Mouse (Mus musculus) lung, embryonic 15.5 days (tissue): ENCODE measurements around the gene Nepro. TPM values are rescaled to one million over a fixed set of nuclear protein-coding genes. Genes with fewer than 3 reads are reported as not detected.

Experiments
- ATAC-seq: fragments of 200-750 bp; cut with Nextera tagmentation; 2 replicates; pipeline ENCODE4 v1.8.0; 2017; ENCODE audit warnings: moderate number of reproducible peaks, borderline replicate concordance; ENCODE audit not compliant: low FRiP score, low TSS enrichment; ENCODE audit errors: extremely low read depth
- H3K27ac ChIP-seq: fragments of 300-500 bp; sonication (generic); 2 replicates; pipeline ENCODE4 v1.5.1; 2015; ENCODE audit warnings: moderate library complexity, mild to moderate bottlenecking, inconsistent platforms
- H3K27me3 ChIP-seq: fragments of 300-500 bp; sonication (generic); 2 replicates; pipeline ENCODE4 v1.6.1; 2015; ENCODE audit warnings: inconsistent platforms
- H3K36me3 ChIP-seq: fragments of 300-500 bp; sonication (generic); 2 replicates; pipeline ENCODE4 v1.6.1; 2015; ENCODE audit warnings: inconsistent platforms
- H3K4me1 ChIP-seq: fragments of 300-500 bp; sonication (generic); 2 replicates; pipeline ENCODE4 v1.6.1; 2015; ENCODE audit warnings: inconsistent platforms
- H3K4me2 ChIP-seq: fragments of 300-500 bp; sonication (generic); 2 replicates; pipeline ENCODE4 v1.6.1; 2015; ENCODE audit warnings: inconsistent platforms, mild to moderate bottlenecking, moderate library complexity
- H3K4me3 ChIP-seq: fragments of 300-500 bp; sonication (generic); 2 replicates; pipeline ENCODE4 v1.5.1; 2015; ENCODE audit warnings: mild to moderate bottlenecking, inconsistent platforms
- H3K9ac ChIP-seq: fragments of 300-500 bp; sonication (generic); 2 replicates; pipeline ENCODE4 v1.6.1; 2015; ENCODE audit warnings: inconsistent platforms
- H3K9me3 ChIP-seq: fragments of 300-500 bp; sonication (generic); 2 replicates; pipeline ENCODE4 v1.6.1; 2016; ENCODE audit warnings: inconsistent platforms
- WGBS: fragments of 180-500 bp; shearing (Covaris S2); methylation state at CpG from one replicate; pipeline ENCODE4 v1.1.7; 2015; 5-methylcytosine and 5-hydroxymethylcytosine counted together
- polyA plus RNA-seq: library from polyadenylated mRNA; unstranded; fragments of >200 nt; fragmentation: Nextera tagmentation; extraction: Ambion mirVana; gene quantifications from 2 replicates; pipeline ENCODE4 v1.2.1, GENCODE M21; 2015

Nepro gene
- polyA plus RNA-seq, 1 experiment from 2014 or later: 9.5 TPM

DNA sequence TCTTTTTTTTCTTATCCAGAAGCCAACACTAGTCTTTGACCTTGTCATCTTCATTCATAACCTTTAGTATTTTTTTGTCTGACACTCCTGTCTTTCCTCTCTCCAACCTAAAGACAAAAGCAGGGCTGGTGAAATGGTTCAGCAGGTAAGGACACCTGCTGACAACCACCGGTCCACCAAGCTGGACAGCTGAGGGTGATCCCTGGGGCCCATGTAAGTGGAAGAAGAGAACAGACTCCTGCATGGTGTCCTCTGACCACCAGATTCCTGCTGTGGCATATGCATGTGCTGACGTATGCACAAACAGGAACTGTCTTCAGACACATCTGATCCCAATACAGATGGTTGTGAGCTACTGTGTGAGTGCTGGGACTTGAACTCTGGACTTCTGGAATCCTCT, 33.0 kb upstream of the Nepro start:
- no peak overlapping the region for H3K9ac ChIP-seq
- H3K4me2 ChIP-seq: peak overlapping the region; percentile 42; the same call in 1 of the 2 replicates
- WGBS: 65% methylated on average over 2 of the region's 2 CpGs
- peaks cover 32% of the 10 kb centered on the region for H3K4me1 ChIP-seq
- H3K27me3 ChIP-seq: no peaks in the 10 kb centered on the region
- no peaks in the 10 kb centered on the region for H3K9me3 ChIP-seq
- no peaks in the 10 kb centered on the region for H3K36me3 ChIP-seq
- H3K4me3 ChIP-seq: no peak overlapping the region
- ATAC-seq: no peak
- peak overlapping the region; percentile 73 for H3K27ac ChIP-seq

GRCm38 (mm10) chr16:44691561-44692141, 32.5 kb upstream of the Nepro start:
- Histone ChIP-seq H3K36me3 (no peaks in the 10 kb centered on the region), H3K27me3 (no peaks in the 10 kb centered on the region), H3K4me3 (peak overlapping the region; percentile 1; the same call in 1 of the 2 replicates), H3K27ac (peak overlapping the region; percentile 73), H3K4me2 (peak overlapping the region; percentile 42), H3K4me1 (peaks cover 32% of the 10 kb centered on the region), H3K9me3 (no peaks in the 10 kb centered on the region), H3K9ac (no peak overlapping the region)
- 21% methylated on average over 17 of the region's 17 CpGs for WGBS
- ATAC-seq: no peak

GRCm38 (mm10) chr16:44692541-44692940, 31.6 kb upstream of the Nepro start:
- no peak overlapping the region for H3K9ac ChIP-seq
- no peak overlapping the region for H3K4me2 ChIP-seq
- H3K4me1 ChIP-seq: peaks cover 35% of the 10 kb centered on the region
- no peaks in the 10 kb centered on the region for H3K27me3 ChIP-seq
- no peak overlapping the region for H3K4me3 ChIP-seq
- no peak for ATAC-seq
- H3K36me3 ChIP-seq: no peaks in the 10 kb centered on the region
- WGBS: 84% methylated on average over 1 of the region's 1 CpGs
- H3K27ac ChIP-seq: peak overlapping the region; percentile 73; the same call in 1 of the 2 replicates
- H3K9me3 ChIP-seq: no peaks in the 10 kb centered on the region

DNA sequence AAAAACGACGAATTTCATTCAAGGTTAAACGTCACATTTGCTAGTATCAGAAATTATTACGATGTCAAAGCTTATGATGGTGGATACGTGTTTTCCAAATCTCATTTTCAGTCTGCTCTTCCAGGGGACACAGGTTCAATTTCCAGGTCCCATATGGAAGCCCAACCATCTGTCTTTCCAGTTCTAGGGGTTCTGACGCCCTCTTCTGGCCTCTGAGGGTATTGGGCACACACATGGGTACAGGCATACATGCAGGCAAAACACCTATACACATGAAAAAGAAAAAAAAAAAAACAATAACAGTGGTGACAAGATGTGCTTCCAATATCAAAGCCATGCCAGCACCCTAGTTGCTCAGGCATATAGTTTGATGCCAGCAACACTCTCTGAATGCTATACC, 30.4 kb upstream of the Nepro start:
- 66% methylated on average over 6 of the region's 6 CpGs for WGBS
- Histone ChIP-seq H3K4me2 (no peak overlapping the region), H3K27me3 (no peaks in the 10 kb centered on the region), H3K4me1 (peaks cover 29% of the 10 kb centered on the region), H3K27ac (no peak overlapping the region), H3K9ac (no peak overlapping the region), H3K9me3 (no peaks in the 10 kb centered on the region), H3K36me3 (no peaks in the 10 kb centered on the region), H3K4me3 (no peak overlapping the region)
- no peak for ATAC-seq

- H3K36me3 ChIP-seq: no peaks in the 10 kb centered on the region
- peak overlapping the region; percentile 91 for H3K27ac ChIP-seq
- 40% methylated on average over 8 of the region's 8 CpGs for WGBS
- no peak overlapping the region for H3K4me3 ChIP-seq
- H3K9me3 ChIP-seq: no peaks in the 10 kb centered on the region
- no peaks in the 10 kb centered on the region for H3K27me3 ChIP-seq
- ATAC-seq: peak; percentile 47
- H3K4me1 ChIP-seq: peaks cover 27% of the 10 kb centered on the region
- H3K9ac ChIP-seq: no peak overlapping the region
- no peak overlapping the region for H3K4me2 ChIP-seq
Observed at GRCm38 (mm10) chr16:44695214-44695858, 28.8 kb upstream of the Nepro start.

DNA sequence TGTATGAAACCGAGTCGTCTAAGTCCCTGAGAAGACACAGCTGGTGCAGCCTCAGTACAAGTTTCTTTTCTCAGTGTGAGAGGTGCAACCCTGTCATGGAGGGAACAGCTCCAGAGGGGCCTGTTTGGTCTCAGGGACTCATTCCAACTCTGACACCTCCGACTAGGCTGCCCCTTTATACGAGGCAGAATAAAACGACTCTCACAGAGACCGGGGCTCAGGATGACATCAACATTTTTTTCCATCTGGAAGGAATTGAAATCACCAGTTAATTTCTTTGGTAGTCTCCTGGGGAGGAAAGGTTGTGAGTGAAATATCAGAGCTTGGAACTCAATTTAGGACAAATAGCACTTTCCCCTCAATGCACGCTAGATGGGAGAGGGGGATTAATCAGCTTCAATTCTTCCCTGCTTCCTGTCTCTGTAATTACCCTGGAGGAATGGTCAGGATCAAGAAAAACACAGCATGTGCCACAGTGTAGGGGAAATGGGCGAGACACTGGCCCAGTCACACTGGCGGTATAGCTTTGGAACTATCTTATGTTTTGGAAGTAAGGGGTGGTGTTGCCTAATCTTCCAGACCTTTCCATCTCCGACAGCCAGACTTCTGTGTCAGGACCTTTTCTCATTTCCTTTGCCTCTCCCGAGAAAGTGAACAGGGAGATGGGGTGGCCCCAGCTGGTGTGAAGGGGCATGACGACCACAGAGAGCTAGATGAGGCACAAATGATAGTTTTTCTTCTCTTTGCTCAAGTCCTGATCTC, 28.1 kb upstream of the Nepro start:
- no peaks in the 10 kb centered on the region for H3K27me3 ChIP-seq
- peaks cover 26% of the 10 kb centered on the region for H3K4me1 ChIP-seq
- H3K9me3 ChIP-seq: no peaks in the 10 kb centered on the region
- H3K4me2 ChIP-seq: no peak overlapping the region; the same call in 1 of the 2 replicates
- H3K9ac ChIP-seq: no peak overlapping the region
- whole genome bisulfite sequencing: 27% methylated on average over 12 of the region's 12 CpGs
- peak overlapping the region; percentile 91 for H3K27ac ChIP-seq
- ATAC-seq: peak; percentile 96
- H3K4me3 ChIP-seq: no peak overlapping the region
- no peaks in the 10 kb centered on the region for H3K36me3 ChIP-seq

- H3K9me3 ChIP-seq: no peaks in the 10 kb centered on the region
- no peak overlapping the region for H3K4me2 ChIP-seq
- no peak overlapping the region for H3K9ac ChIP-seq
- no peak for ATAC-seq
- H3K27ac ChIP-seq: peak overlapping the region; percentile 91
- no peaks in the 10 kb centered on the region for H3K27me3 ChIP-seq
- no peaks in the 10 kb centered on the region for H3K36me3 ChIP-seq
- 68% methylated on average over 5 of the region's 5 CpGs for WGBS
- H3K4me3 ChIP-seq: no peak overlapping the region
- peaks cover 15% of the 10 kb centered on the region for H3K4me1 ChIP-seq
Observed at GRCm38 (mm10) chr16:44697473-44698205, 26.5 kb upstream of the Nepro start.

- Histone ChIP-seq H3K9me3 (no peaks in the 10 kb centered on the region), H3K27me3 (no peaks in the 10 kb centered on the region), H3K4me2 (no peak overlapping the region), H3K4me1 (peaks cover 26% of the 10 kb centered on the region), H3K4me3 (no peak overlapping the region), H3K36me3 (no peaks in the 10 kb centered on the region), H3K27ac (no peak overlapping the region), H3K9ac (no peak overlapping the region)
- WGBS: 93% methylated on average over 3 of the region's 3 CpGs
- no peak for ATAC-seq
Observed at GRCm38 (mm10) chr16:44701155-44701554, 22.9 kb upstream of the Nepro start.

DNA sequence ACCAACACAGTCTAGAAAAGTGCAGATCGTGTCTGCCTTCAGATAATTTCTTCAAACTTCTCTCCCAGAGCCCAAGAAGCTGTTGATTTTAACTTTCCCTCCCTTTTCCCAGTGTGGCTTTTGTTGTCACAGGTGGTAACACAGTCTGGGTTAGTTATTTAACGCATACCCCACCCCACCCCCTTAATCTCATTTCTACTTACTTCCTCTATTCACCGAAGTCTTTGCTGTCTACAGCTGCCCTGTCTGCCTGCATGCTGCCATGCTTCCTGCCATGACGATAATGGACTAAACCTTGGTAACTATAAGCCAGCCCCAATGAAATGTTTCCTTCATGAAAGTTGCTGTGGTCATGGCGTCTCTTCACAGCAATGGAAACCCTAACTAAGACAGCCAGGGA, 21.8 kb upstream of the Nepro start:
- H3K9me3 ChIP-seq: no peaks in the 10 kb centered on the region
- ATAC-seq: no peak
- peaks cover 20% of the 10 kb centered on the region for H3K4me1 ChIP-seq
- H3K36me3 ChIP-seq: no peaks in the 10 kb centered on the region
- H3K27ac ChIP-seq: no peak overlapping the region
- WGBS: 61% methylated on average over 5 of the region's 5 CpGs
- no peak overlapping the region for H3K4me3 ChIP-seq
- no peaks in the 10 kb centered on the region for H3K27me3 ChIP-seq
- H3K4me2 ChIP-seq: no peak overlapping the region
- H3K9ac ChIP-seq: no peak overlapping the region

DNA sequence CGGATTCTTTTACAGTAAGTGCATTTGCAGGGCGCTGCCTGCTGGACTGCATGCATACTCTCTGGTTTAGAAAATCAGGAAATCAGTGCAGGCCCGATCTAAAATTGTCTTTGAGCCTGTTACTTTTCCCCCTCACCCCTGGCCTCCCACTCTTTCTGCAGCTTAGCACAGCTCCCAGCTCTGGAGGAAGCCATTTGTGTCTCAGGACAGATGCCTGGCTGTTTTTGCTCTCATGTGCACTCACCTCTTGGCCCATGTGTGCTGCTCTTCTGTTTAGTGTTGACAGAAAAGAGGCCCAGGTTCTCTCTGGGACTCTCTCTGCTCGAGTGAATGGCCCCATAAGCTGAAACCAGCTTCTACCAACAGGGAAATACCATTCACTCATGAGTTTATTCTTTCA, 20.6 kb upstream of the Nepro start:
- H3K4me3 ChIP-seq: no peak overlapping the region
- H3K9ac ChIP-seq: no peak overlapping the region
- peak overlapping the region; percentile 52 for H3K27ac ChIP-seq
- peaks cover 11% of the 10 kb centered on the region; the same call in 1 of the 2 replicates for H3K4me1 ChIP-seq
- no peak overlapping the region for H3K4me2 ChIP-seq
- H3K36me3 ChIP-seq: no peaks in the 10 kb centered on the region
- 0 out of 2 replicates have a peak, but pooled peaks have one; percentile 39 for ATAC-seq
- no peaks in the 10 kb centered on the region for H3K27me3 ChIP-seq
- H3K9me3 ChIP-seq: no peaks in the 10 kb centered on the region
- WGBS: 33% methylated on average over 4 of the region's 4 CpGs

GRCm38 (mm10) chr16:44716305-44717140, 7.6 kb upstream of the Nepro start:
- H3K27ac ChIP-seq: peak overlapping the region; percentile 20; the same call in 1 of the 2 replicates
- no peaks in the 10 kb centered on the region for H3K27me3 ChIP-seq
- no peak for ATAC-seq

More at GRCm38 (mm10) chr16:44716305-44717140, 7.6 kb upstream of the Nepro start:
- H3K4me1 ChIP-seq: peaks cover 8% of the 10 kb centered on the region; the same call in 1 of the 2 replicates
- no peaks in the 10 kb centered on the region for H3K9me3 ChIP-seq
- H3K4me2 ChIP-seq: no peak overlapping the region
- 30% methylated on average over 10 of the region's 10 CpGs for WGBS
- no peak overlapping the region for H3K4me3 ChIP-seq
- H3K9ac ChIP-seq: no peak overlapping the region
- no peaks in the 10 kb centered on the region for H3K36me3 ChIP-seq
